Mouse (Mus musculus) small intestine, adult 10 weeks (tissue): ENCODE measurements around the gene Dennd1a. TPM values are rescaled to one million over a fixed set of nuclear protein-coding genes. Genes with fewer than 3 reads are reported as not detected.

Experiments
- polyA plus RNA-seq: library from polyadenylated mRNA; stranded (reverse); fragments of 350-450 nt; fragmentation: Illumina TruSeq; extraction: RNeasy Lipid Tissue Mini Kit (QIAGEN cat#74804); gene quantifications from one replicate; pipeline ENCODE4 v1.2.3, GENCODE M21; 2014; ENCODE audit warnings: low replicate concordance

The Dennd1a gene
- 4.4 TPM for polyA plus RNA-seq

GRCm38 (mm10) chr2:38286733-38287551, at the start of gene Dennd1a:
TSS of gene Dennd1a (minus strand) at chr2:38287390.

GRCm38 (mm10) chr2:37776016-37776415, 511.2 kb downstream of the Dennd1a start, which contains the start of gene Crb2:
TSS of gene Crb2 (plus strand) at chr2:37776249.

Other genes with a start within 250 kb of the Dennd1a start
- gene Lhx2, start 51.9 kb upstream of the Dennd1a start, polyA plus RNA-seq: not detected
- gene Nek6, start 224.3 kb upstream of the Dennd1a start, polyA plus RNA-seq: 43.3 TPM